ENCODE assay signal across 33 mouse cellular contexts in genomic region chr15:62792084-62792483, GRCm38 (mm10).
"Had no signal": no experiment of that assay in that cellular context is flagged by ENCODE, and none has a peak within 500 bp of the region (broad histone marks: within the 10 kb centered on the region; RNA-seq: fewer than 3 reads in every experiment).

No protein-coding gene starts in this region.

- H3K4me1 ChIP-seq: heart, embryonic 12.5 days; heart, embryonic 13.5 days; heart, embryonic 15.5 days; hindbrain, embryonic 10.5 days; hindbrain, embryonic 12.5 days; hindbrain, embryonic 13.5 days; hindbrain, embryonic 15.5 days; intestine, embryonic 15.5 days; kidney, embryonic 15.5 days had no signal

- DNase-seq: heart, postnatal 14 days; heart, postnatal 36 days; heart, postnatal 4 days; kidney, adult 11 months; kidney, adult 18-20 months; kidney, adult 2 months; kidney, adult 8-10 months; kidney, adult 9 months; kidney, postnatal 10 days; kidney, postnatal 14 days; kidney, postnatal 25 days; kidney, postnatal 36 days; kidney, postnatal 4 days; layer of hippocampus, adult 9-11 months; layer of hippocampus, postnatal 36 days had no signal

- H3K36me3 ChIP-seq: heart, embryonic 12.5 days; heart, embryonic 13.5 days; heart, embryonic 15.5 days; hindbrain, embryonic 10.5 days; hindbrain, embryonic 12.5 days; hindbrain, embryonic 13.5 days; hindbrain, embryonic 15.5 days; intestine, embryonic 15.5 days; kidney, embryonic 15.5 days had no signal

- H3K9ac ChIP-seq: heart, embryonic 12.5 days; heart, embryonic 13.5 days; heart, embryonic 15.5 days; hindbrain, embryonic 12.5 days; hindbrain, embryonic 13.5 days; hindbrain, embryonic 14.5 days; hindbrain, embryonic 15.5 days; intestine, embryonic 15.5 days; kidney, embryonic 15.5 days had no signal

- H3K27me3 ChIP-seq: heart, embryonic 12.5 days; heart, embryonic 13.5 days; heart, embryonic 15.5 days; hindbrain, embryonic 12.5 days; hindbrain, embryonic 13.5 days; hindbrain, embryonic 15.5 days; intestine, embryonic 15.5 days; kidney, embryonic 15.5 days had no signal

- H3K27ac ChIP-seq: heart, embryonic 13.5 days; heart, embryonic 15.5 days; hindbrain, embryonic 10.5 days; hindbrain, embryonic 12.5 days; hindbrain, embryonic 13.5 days; hindbrain, embryonic 14.5 days; hindbrain, embryonic 15.5 days; hindbrain, postnatal 0 days; intestine, embryonic 15.5 days; kidney, embryonic 15.5 days; kidney, postnatal 0 days; layer of hippocampus, adult 2 months; left cerebral cortex, adult 2 months had no signal

- ATAC-seq: hindbrain, embryonic 16.5 days; hindbrain, postnatal 0 days; inflammation-experienced regulatory T-cells, adult 6 months; intestine, embryonic 15.5 days; intestine, embryonic 16.5 days; intestine, postnatal 0 days had no signal

- H3K4me3 ChIP-seq: heart, embryonic 12.5 days; heart, embryonic 13.5 days; heart, embryonic 15.5 days; hindbrain, embryonic 10.5 days; hindbrain, embryonic 12.5 days; hindbrain, embryonic 13.5 days; hindbrain, embryonic 15.5 days; intestine, embryonic 15.5 days; kidney, embryonic 15.5 days; layer of hippocampus, adult 2 months; left cerebral cortex, adult 2 months had no signal

- H3K4me2 ChIP-seq: heart, embryonic 12.5 days; heart, embryonic 13.5 days; heart, embryonic 15.5 days; hindbrain, embryonic 12.5 days; hindbrain, embryonic 13.5 days; hindbrain, embryonic 14.5 days; hindbrain, embryonic 15.5 days; intestine, embryonic 15.5 days; kidney, embryonic 15.5 days had no signal

- H3K9me3 ChIP-seq: heart, embryonic 12.5 days; heart, embryonic 13.5 days; heart, embryonic 15.5 days; hindbrain, embryonic 10.5 days; hindbrain, embryonic 12.5 days; hindbrain, embryonic 13.5 days; hindbrain, embryonic 15.5 days; intestine, embryonic 15.5 days; kidney, embryonic 15.5 days had no signal
